36 mouse cellular contexts compared by ENCODE assay signal in genomic region chr11:69540700-69541099, GRCm38 (mm10). TPM values are rescaled to one million over a fixed set of nuclear protein-coding genes. Genes with fewer than 3 reads are reported as not detected.
"Had no signal": no experiment of that assay in that cellular context is flagged by ENCODE, and none has a peak within 500 bp of the region (broad histone marks: within the 10 kb centered on the region; RNA-seq: fewer than 3 reads in every experiment).

No protein-coding gene starts in this region.

- H3K9ac ChIP-seq: limb, embryonic 12.5 days; limb, embryonic 15.5 days; liver, embryonic 12.5 days; liver, embryonic 13.5 days; liver, embryonic 14.5 days; liver, embryonic 15.5 days; liver, postnatal 0 days; lung, embryonic 14.5 days; lung, embryonic 15.5 days; midbrain, embryonic 12.5 days; midbrain, embryonic 13.5 days; midbrain, embryonic 15.5 days; neural tube, embryonic 12.5 days had no signal

- H3K27me3 ChIP-seq: limb, embryonic 12.5 days; limb, embryonic 13.5 days; limb, embryonic 15.5 days; lung, embryonic 15.5 days; midbrain, embryonic 12.5 days; midbrain, embryonic 13.5 days; midbrain, embryonic 15.5 days; neural tube, embryonic 12.5 days had no signal

- H3K4me2 ChIP-seq: limb, embryonic 12.5 days; limb, embryonic 13.5 days; limb, embryonic 15.5 days; liver, embryonic 11.5 days; liver, embryonic 12.5 days; liver, embryonic 13.5 days; liver, embryonic 15.5 days; lung, embryonic 14.5 days; lung, embryonic 15.5 days; midbrain, embryonic 11.5 days; midbrain, embryonic 12.5 days; midbrain, embryonic 13.5 days; midbrain, embryonic 15.5 days; neural tube, embryonic 12.5 days had no signal

- H3K36me3 ChIP-seq: limb, embryonic 10.5 days; limb, embryonic 12.5 days; limb, embryonic 13.5 days; limb, embryonic 15.5 days; liver, embryonic 12.5 days; liver, embryonic 13.5 days; liver, embryonic 15.5 days; lung, embryonic 15.5 days; midbrain, embryonic 10.5 days; midbrain, embryonic 12.5 days; midbrain, embryonic 13.5 days; midbrain, embryonic 15.5 days; neural tube, embryonic 12.5 days had no signal

- DNase-seq: left cerebral cortex, postnatal 4 days; liver; liver, embryonic 13.5 days; liver, postnatal 0 days; lung, adult 18-20 months; lung, adult 2 months; lung, embryonic 14.5 days; lung, postnatal 10 days; lung, postnatal 14 days; lung, postnatal 36 days; lung, postnatal 4 days; midbrain, embryonic 14.5 days had no signal

- H3K9me3 ChIP-seq: limb, embryonic 10.5 days; limb, embryonic 12.5 days; limb, embryonic 13.5 days; limb, embryonic 15.5 days; liver, embryonic 12.5 days; liver, embryonic 13.5 days; liver, embryonic 15.5 days; lung, embryonic 15.5 days; megakaryocyte, embryonic 14.5 days; midbrain, embryonic 10.5 days; midbrain, embryonic 12.5 days; midbrain, embryonic 13.5 days; midbrain, embryonic 15.5 days; neural tube, embryonic 12.5 days had no signal

- H3K27ac ChIP-seq: limb, embryonic 10.5 days; limb, embryonic 12.5 days; limb, embryonic 13.5 days; limb, embryonic 15.5 days; liver, embryonic 12.5 days; liver, embryonic 13.5 days; liver, embryonic 14.5 days; liver, embryonic 15.5 days; lung, embryonic 15.5 days; macrophage; midbrain, embryonic 10.5 days; midbrain, embryonic 12.5 days; midbrain, embryonic 13.5 days; midbrain, embryonic 15.5 days; neural tube, embryonic 12.5 days had no signal

- H3K4me1 ChIP-seq: lung, embryonic 15.5 days; megakaryocyte, embryonic 14.5 days had no signal

- H3K4me3 ChIP-seq: limb, embryonic 10.5 days; limb, embryonic 12.5 days; limb, embryonic 13.5 days; limb, embryonic 15.5 days; liver, embryonic 12.5 days; liver, embryonic 13.5 days; liver, embryonic 15.5 days; lung, embryonic 15.5 days; megakaryocyte, embryonic 14.5 days; midbrain, embryonic 10.5 days; midbrain, embryonic 12.5 days; midbrain, embryonic 13.5 days; midbrain, embryonic 15.5 days; myocyte; neural tube, embryonic 12.5 days had no signal

- ATAC-seq: liver, embryonic 12.5 days; liver, postnatal 0 days; lung, postnatal 0 days; midbrain, embryonic 13.5 days; midbrain, embryonic 15.5 days; midbrain, embryonic 16.5 days had no signal

RNA-seq across cellular contexts. Expression of gene Dnah2, which starts 8.2 kb away (rescaled TPM):
- total RNA-seq: megakaryocyte progenitor cell, adult 5-6 weeks; megakaryocyte-erythroid progenitor cell, adult 5-6 weeks had no signal

RNA-seq across cellular contexts. Expression of gene Efnb3, which starts 19.3 kb away (rescaled TPM):
- total RNA-seq: liver, adult 2 months; monocyte, adult 5-6 weeks had no signal
